Mouse (Mus musculus) E14TG2a.4 (cell line): ENCODE results near the gene Nkx2-1.
"Not testable (repeated sequence)": the region's sequence is repeated elsewhere in the genome, so short reads cannot be mapped to it uniquely, and the experiment has no call there.

Experiments used
- H3K27me3 ChIP-seq: 2 replicates; pipeline ENCODE4 v1.6.1; 2014; ENCODE audit warnings: low read length, control low read depth; ENCODE audit not compliant: insufficient read depth
- H3K36me3 ChIP-seq: 2 replicates; pipeline ENCODE4 v1.6.1; 2014; ENCODE audit warnings: low read length, control low read depth; ENCODE audit not compliant: insufficient read depth
- H3K4me1 ChIP-seq: replicated peaks from 2 replicates; pipeline ENCODE4 v1.6.1; 2014; ENCODE audit warnings: low read depth, low read length, control low read depth
- H3K4me3 ChIP-seq: replicated peaks from 2 replicates; pipeline ENCODE4 v1.5.1; 2014; ENCODE audit warnings: mild to moderate bottlenecking, low read length
- H3K9me3 ChIP-seq: 2 replicates; pipeline ENCODE4 v1.6.1; 2014; ENCODE audit warnings: low read length, control low read depth
- CTCF ChIP-seq: conservative IDR thresholded peaks from 2 replicates; pipeline ENCODE4 v1.5.1; 2014; ENCODE audit warnings: low read length
- NANOG ChIP-seq: IDR thresholded peaks from 2 replicates; pipeline ENCODE4 v1.6.1; 2014; ENCODE audit warnings: borderline replicate concordance, low read length, mixed read lengths
- POU5F1 ChIP-seq: IDR thresholded peaks from 2 replicates; pipeline ENCODE4 v1.6.1; 2014; ENCODE audit warnings: low read length, borderline replicate concordance

Gene Nkx2-1

DNA sequence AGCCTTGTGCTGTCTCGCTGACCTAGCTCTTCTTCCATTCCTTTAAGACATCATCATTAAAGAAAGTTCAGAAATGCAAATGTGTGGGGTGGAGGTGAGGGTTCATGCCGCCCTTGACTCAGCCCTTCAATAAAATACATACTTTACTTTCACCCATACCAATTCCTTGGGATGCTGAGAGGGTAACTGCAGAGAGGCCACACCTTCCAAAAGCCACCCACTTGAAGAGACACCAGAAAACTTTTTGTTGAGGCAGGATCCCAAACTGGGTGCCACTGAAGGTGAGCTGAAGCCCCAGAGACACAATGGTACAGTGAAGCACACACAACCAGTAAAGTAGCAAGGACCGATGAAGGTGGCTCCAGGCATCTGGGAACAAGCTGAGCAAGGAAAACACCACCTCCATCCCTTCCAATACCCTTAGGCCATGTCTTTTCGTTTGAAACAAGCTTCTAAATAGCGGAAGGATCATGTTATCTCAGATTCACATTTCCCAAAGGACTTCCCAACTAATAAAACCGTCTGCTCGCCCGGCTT is 8.6 kb downstream of the Nkx2-1 start:
- TF ChIP-seq NANOG, result no peak
- no peak for TF ChIP-seq CTCF
- TF ChIP-seq POU5F1, result no peak
- H3K36me3 ChIP-seq, result no peaks in the 10 kb centered on the region
- peaks cover 14% of the 10 kb centered on the region for H3K9me3 ChIP-seq
- H3K4me3 ChIP-seq, result no peak overlapping the region
- peaks cover 21% of the 10 kb centered on the region for H3K4me1 ChIP-seq
- peaks cover 93% of the 10 kb centered on the region for H3K27me3 ChIP-seq

DNA sequence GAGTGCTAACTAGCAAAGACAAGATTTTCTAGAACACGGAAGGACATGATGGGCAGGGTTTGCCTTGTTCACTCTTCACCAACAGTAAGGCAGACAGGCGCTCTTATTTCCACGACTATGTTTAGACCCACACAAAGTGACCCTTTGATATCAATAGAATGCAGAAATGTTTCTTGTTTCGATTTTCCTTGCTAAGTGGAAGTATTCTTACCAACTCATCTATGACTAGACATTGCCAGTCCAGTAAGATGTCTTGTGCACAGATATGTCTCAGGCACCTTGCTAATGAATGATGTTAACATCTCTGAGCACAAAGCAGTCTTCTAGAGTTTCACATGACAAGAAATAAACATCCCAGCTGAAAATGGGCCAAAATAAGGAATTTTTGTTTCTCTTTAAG is 9.6 kb downstream of the Nkx2-1 start:
- peaks cover 14% of the 10 kb centered on the region for H3K9me3 ChIP-seq
- peaks cover 95% of the 10 kb centered on the region for H3K27me3 ChIP-seq
- H3K4me3 ChIP-seq, result no peak overlapping the region
- H3K4me1 ChIP-seq, result peaks cover 25% of the 10 kb centered on the region
- H3K36me3 ChIP-seq, result no peaks in the 10 kb centered on the region
- TF ChIP-seq CTCF (no peak), POU5F1 (no peak), NANOG (no peak)

- H3K4me1 ChIP-seq, result peaks cover 35% of the 10 kb centered on the region
- peaks cover 14% of the 10 kb centered on the region for H3K9me3 ChIP-seq
- H3K4me3 ChIP-seq, H3K36me3 ChIP-seq: not testable (repeated sequence)
- peaks cover 93% of the 10 kb centered on the region for H3K27me3 ChIP-seq
Measured at GRCm38 (mm10) chr12:56525219-56525797, 11.4 kb downstream of the Nkx2-1 start.

DNA sequence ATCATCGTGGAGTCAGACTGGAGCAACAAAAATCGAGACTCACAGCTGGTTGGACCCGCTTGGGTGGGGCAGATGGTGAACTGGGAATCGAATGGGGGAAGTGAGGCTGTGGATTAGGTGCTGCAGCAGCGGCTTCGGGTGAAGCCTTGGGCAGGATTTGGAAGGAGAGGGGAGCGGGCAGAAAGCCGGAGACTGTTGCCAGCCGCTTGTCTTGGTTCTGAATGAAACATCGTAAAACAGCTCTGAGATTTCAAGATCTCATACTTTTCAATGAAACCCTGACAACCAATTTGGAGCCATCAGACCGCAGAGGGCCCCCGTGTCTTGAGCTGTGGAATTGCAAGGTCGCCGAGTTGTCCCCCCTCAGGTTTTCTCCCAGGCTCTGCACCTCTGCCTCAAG is 12.5 kb downstream of the Nkx2-1 start:
- Histone ChIP-seq H3K27me3 (peaks cover 91% of the 10 kb centered on the region), H3K36me3 (no peaks in the 10 kb centered on the region), H3K4me1 (peaks cover 40% of the 10 kb centered on the region), H3K4me3 (no peak overlapping the region), H3K9me3 (peaks cover 14% of the 10 kb centered on the region)
- no peak for TF ChIP-seq NANOG
- TF ChIP-seq POU5F1, result no peak
- no peak for TF ChIP-seq CTCF

DNA sequence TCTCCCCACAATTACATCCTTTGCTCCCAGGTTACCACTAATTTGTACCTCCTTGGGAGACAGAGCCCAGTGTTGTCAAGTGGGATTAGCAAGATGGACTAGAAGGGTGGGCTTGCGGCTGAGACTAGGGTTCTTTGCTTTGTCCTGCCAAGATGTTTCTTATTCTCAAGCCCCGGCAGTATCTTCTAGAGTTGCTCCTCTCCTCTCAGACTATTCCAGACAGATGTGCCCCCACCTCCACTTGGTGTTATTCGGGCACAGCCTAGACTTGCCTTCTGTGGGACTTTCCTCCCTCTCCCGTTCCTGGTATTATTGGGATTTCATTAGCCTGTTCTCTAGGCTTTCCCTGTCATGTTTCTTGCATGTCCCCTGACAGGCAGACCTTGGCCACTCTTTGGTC is 14.5 kb downstream of the Nkx2-1 start:
- no peak overlapping the region for H3K4me3 ChIP-seq
- TF ChIP-seq CTCF (no peak), POU5F1 (no peak), NANOG (no peak)
- no peaks in the 10 kb centered on the region for H3K36me3 ChIP-seq
- peaks cover 91% of the 10 kb centered on the region for H3K27me3 ChIP-seq
- peaks cover 14% of the 10 kb centered on the region for H3K9me3 ChIP-seq
- H3K4me1 ChIP-seq, result peaks cover 39% of the 10 kb centered on the region

- peak; percentile 90 for TF ChIP-seq NANOG
- TF ChIP-seq CTCF, result no peak
- no peak for TF ChIP-seq POU5F1
- Histone ChIP-seq H3K27me3 (peaks cover 86% of the 10 kb centered on the region), H3K9me3 (peaks cover 14% of the 10 kb centered on the region), H3K4me1 (peaks cover 39% of the 10 kb centered on the region), H3K36me3 (no peaks in the 10 kb centered on the region), H3K4me3 (peak overlapping the region; percentile 67)
Measured at GRCm38 (mm10) chr12:56521106-56521840, 15.4 kb downstream of the Nkx2-1 start.

DNA sequence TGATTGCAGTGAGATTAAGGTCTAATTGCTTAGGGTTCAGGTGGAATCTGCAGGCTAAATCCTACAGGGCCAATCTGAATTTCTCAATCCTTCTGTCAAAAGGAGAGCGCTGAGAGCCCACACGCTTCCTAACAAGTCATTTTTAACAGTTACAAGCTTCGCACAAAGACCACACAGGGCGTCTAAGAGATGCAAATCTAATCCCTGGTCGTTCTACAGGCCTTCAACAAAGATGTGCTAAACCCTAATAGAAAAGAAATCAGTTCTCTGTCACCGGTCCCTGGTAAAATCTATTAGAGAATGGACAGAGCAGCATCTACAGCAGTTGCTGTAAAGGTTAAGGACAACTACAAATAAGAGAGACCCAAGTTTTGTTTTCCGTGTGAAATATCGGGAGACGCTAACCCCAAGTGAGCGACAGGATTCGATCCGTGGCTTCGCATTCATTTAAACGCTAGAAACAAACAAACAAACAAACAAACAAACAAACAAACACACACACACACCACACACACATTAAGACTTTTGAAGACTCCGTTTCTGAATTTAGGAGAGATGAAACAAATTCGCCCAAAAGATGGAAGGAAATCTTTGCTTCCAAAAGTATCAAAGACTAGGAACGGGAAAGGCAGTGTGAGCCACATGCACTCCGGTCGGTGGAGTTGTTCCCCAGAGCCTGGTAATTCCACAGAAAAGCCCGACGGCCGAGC is 16.2 kb downstream of the Nkx2-1 start:
- H3K4me3 ChIP-seq, result peak overlapping the region; percentile 72
- TF ChIP-seq NANOG, result peak; percentile 89
- TF ChIP-seq POU5F1, result peak; percentile 62; the same call in 1 of the 2 replicates
- TF ChIP-seq CTCF, result no peak
- no peaks in the 10 kb centered on the region for H3K36me3 ChIP-seq
- H3K4me1 ChIP-seq, result peaks cover 39% of the 10 kb centered on the region
- H3K27me3 ChIP-seq, result peaks cover 81% of the 10 kb centered on the region
- peaks cover 12% of the 10 kb centered on the region for H3K9me3 ChIP-seq

GRCm38 (mm10) chr12:56519738-56520191 is 16.9 kb downstream of the Nkx2-1 start:
- Histone ChIP-seq H3K4me3 (peak overlapping the region; percentile 72), H3K36me3 (no peaks in the 10 kb centered on the region), H3K4me1 (peaks cover 39% of the 10 kb centered on the region), H3K9me3 (peaks cover 9% of the 10 kb centered on the region), H3K27me3 (peaks cover 83% of the 10 kb centered on the region)
- TF ChIP-seq NANOG (no peak), POU5F1 (no peak), CTCF (no peak)
